Mouse (Mus musculus): ENCODE measurements around the gene Gm20441.

- TF ChIP-seq CTCF (IDR thresholded peaks at IDR 0.05; ENCODE audit: insufficient read depth, low read depth, low read length) (no peak), POLR2A (IDR thresholded peaks at IDR 0.05; ENCODE audit: insufficient read depth, low read depth, low read length) (no peak)
Observed at GRCm38 (mm10) chr10:75790773-75791172, 10.0 kb upstream of the Gm20441 start.

Measured in olfactory bulb, adult 2 months (tissue).